Mouse (Mus musculus): Measurements from ENCODE around the gene 1700016K19Rik. TPM values are rescaled to one million over a fixed set of nuclear protein-coding genes. Genes with fewer than 3 reads are reported as not detected.
A peak's percentile ranks its signal among the peaks of the same experiment; 100 is the strongest.

1700016K19Rik gene
- 0.19 TPM for polyA plus RNA-seq (2021)

GRCm38 (mm10) chr11:75999440-76000155, at the start of gene 1700016K19Rik:
TSS of gene 1700016K19Rik (plus strand) at chr11:75999912.
- POLR2A ChIA-PET: interaction anchor here (0.5 kb wide), 1 partner anchor 247 kb away, joined by 3 read pairs; no protein-coding TSS in a partner anchor
- TF ChIP-seq CTCF (IDR thresholded peaks at IDR 0.05): peak; percentile 91
- ATAC-seq (peak; percentile 54), DNase-seq (ENCODE audit: low read depth, low spot score) (peak; percentile 22)
- CTCF ChIA-PET: interaction anchor here (1.6 kb wide), 1 partner anchor 10 kb away, joined by 6 read pairs; no protein-coding TSS in a partner anchor
- H3K27me3 ChIP-seq: peaks cover 13% of the 10 kb centered on the region
- in situ Hi-C loops (cut with MboI; ENCODE audit: low pct_unique_long_range_greater_than_20kb): loop anchor here (10.0 kb wide), 1 partner anchor 405 kb away; the partner anchor contains the start of gene Timm22

GRCm38 (mm10) chr11:75950459-75950858, 49.3 kb upstream of the 1700016K19Rik start:
- POLR2A ChIA-PET: no interaction called here
- no peaks in the 10 kb centered on the region for H3K27me3 ChIP-seq
- CTCF ChIA-PET: no interaction called here
- DNase-seq (ENCODE audit: low read depth, low spot score) (no peak), ATAC-seq (no peak)
- in situ Hi-C loops (cut with MboI; ENCODE audit: low pct_unique_long_range_greater_than_20kb): no loop called here
- TF ChIP-seq CTCF (IDR thresholded peaks at IDR 0.05): no peak

GRCm38 (mm10) chr11:75951895-75952294, 47.8 kb upstream of the 1700016K19Rik start:
- ChIA-PET CTCF (no interaction called here), POLR2A (no interaction called here)
- in situ Hi-C loops (cut with MboI; ENCODE audit: low pct_unique_long_range_greater_than_20kb): no loop called here
- no peak for TF ChIP-seq CTCF (IDR thresholded peaks at IDR 0.05)
- ATAC-seq: no peak
- DNase-seq (ENCODE audit: low read depth, low spot score): no peak
- H3K27me3 ChIP-seq: no peaks in the 10 kb centered on the region

GRCm38 (mm10) chr11:75954896-75955295, 44.8 kb upstream of the 1700016K19Rik start:
- DNase-seq (ENCODE audit: low read depth, low spot score): no peak
- CTCF ChIA-PET: interaction anchor here (1.8 to 2.4 kb wide), 2 partner anchors 12 to 41 kb away, joined by 11 to 13 read pairs; no protein-coding TSS in a partner anchor
- TF ChIP-seq CTCF (IDR thresholded peaks at IDR 0.05): no peak

GRCm38 (mm10) chr11:75956651-75957050, 43.1 kb upstream of the 1700016K19Rik start:
- CTCF ChIA-PET: interaction anchor here (0.8 kb wide), 2 partner anchors 10 to 14 kb away, joined by 3 read pairs; no protein-coding TSS in a partner anchor
- no peak for TF ChIP-seq CTCF (IDR thresholded peaks at IDR 0.05)
- in situ Hi-C loops (cut with MboI; ENCODE audit: low pct_unique_long_range_greater_than_20kb): no loop called here
- POLR2A ChIA-PET: no interaction called here
- no peak for ATAC-seq
- no peaks in the 10 kb centered on the region for H3K27me3 ChIP-seq
- no peak for DNase-seq (ENCODE audit: low read depth, low spot score)

More at GRCm38 (mm10) chr11:75954896-75955295, 44.8 kb upstream of the 1700016K19Rik start:
- no peaks in the 10 kb centered on the region for H3K27me3 ChIP-seq
- ATAC-seq: no peak
- in situ Hi-C loops (cut with MboI; ENCODE audit: low pct_unique_long_range_greater_than_20kb): no loop called here
- POLR2A ChIA-PET: no interaction called here

GRCm38 (mm10) chr11:75957124-75957832, 42.4 kb upstream of the 1700016K19Rik start:
- no peak for TF ChIP-seq CTCF (IDR thresholded peaks at IDR 0.05)
- ChIA-PET POLR2A (no interaction called here), CTCF (interaction anchor here (0.8 kb wide), 1 partner anchor 10 kb away, joined by 3 read pairs; no protein-coding TSS in a partner anchor)
- ATAC-seq (no peak), DNase-seq (ENCODE audit: low read depth, low spot score) (no peak)
- no peaks in the 10 kb centered on the region for H3K27me3 ChIP-seq
- in situ Hi-C loops (cut with MboI; ENCODE audit: low pct_unique_long_range_greater_than_20kb): no loop called here

DNA sequence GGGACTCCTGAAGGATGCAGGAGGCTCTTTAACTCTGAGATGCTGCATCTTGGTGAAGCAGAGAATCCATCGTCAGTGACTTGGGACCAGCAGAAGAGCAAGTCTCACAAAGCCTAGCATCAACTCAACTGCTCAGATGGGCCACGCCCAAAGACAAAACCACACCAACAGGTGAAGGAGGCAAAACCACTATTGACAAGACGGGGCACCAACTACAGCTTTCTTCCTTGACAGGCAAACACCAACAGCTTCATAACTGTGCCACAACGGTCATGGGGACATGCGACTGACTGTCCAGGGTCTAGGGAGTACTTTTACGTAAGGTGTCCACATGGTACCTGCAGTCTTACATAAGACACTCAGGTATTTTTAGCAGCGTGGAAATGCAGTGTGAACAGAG, 37.9 kb upstream of the 1700016K19Rik start:
- in situ Hi-C loops (cut with MboI; ENCODE audit: low pct_unique_long_range_greater_than_20kb): no loop called here
- CTCF ChIA-PET: no interaction called here
- ATAC-seq: no peak
- POLR2A ChIA-PET: no interaction called here
- no peaks in the 10 kb centered on the region for H3K27me3 ChIP-seq
- no peak for TF ChIP-seq CTCF (IDR thresholded peaks at IDR 0.05)
- DNase-seq (ENCODE audit: low read depth, low spot score): no peak

DNA sequence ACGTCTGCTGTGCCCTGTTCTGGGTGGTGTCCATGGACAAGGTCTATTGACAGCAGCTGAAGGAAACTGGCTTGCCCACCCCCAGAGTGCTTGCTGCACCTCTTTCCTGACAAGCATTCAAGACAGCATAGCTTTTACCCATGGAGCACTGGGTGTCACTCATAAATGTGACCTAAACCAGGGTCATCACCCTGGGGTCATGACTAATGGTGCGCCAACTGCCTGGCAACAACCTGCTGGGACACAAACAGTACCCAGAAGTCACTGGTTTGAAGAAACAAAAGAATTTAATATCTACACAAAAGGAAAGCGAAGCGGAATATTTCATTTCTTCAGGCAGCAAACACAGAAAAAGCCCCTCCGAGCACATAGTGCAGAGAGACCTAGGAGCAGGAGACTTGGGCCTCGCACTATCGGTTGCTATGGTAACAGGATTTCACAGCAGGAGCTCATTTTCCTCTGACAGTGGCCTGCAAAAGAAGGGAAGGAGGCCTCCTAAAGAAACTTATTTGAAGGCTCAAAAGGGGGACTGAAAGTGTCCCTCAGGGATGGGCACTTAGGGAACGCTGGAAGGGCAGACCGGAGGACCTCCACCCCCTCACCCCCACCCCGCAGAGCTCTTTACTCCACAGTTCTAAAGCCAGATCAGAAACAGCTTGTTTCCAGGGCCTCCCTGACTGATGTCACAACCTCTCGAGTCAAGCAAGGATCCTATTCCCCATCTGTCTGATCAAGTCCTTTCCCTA, 35.8 kb upstream of the 1700016K19Rik start:
- in situ Hi-C loops (cut with MboI; ENCODE audit: low pct_unique_long_range_greater_than_20kb): no loop called here
- POLR2A ChIA-PET: interaction anchor here (0.6 kb wide), 1 partner anchor 10 kb away, joined by 4 read pairs; no protein-coding TSS in a partner anchor
- ATAC-seq (no peak), DNase-seq (ENCODE audit: low read depth, low spot score) (no peak)
- H3K27me3 ChIP-seq: no peaks in the 10 kb centered on the region
- no peak for TF ChIP-seq CTCF (IDR thresholded peaks at IDR 0.05)
- CTCF ChIA-PET: interaction anchor here (2.0 kb wide), 1 partner anchor 52 kb away, joined by 4 read pairs; no protein-coding TSS in a partner anchor

- in situ Hi-C loops (cut with MboI; ENCODE audit: low pct_unique_long_range_greater_than_20kb): no loop called here
- H3K27me3 ChIP-seq: no peaks in the 10 kb centered on the region
- DNase-seq (ENCODE audit: low read depth, low spot score) (no peak), ATAC-seq (no peak)
- POLR2A ChIA-PET: no interaction called here
- CTCF ChIA-PET: interaction anchor here (0.9 to 2.0 kb wide), 2 partner anchors 48 to 53 kb away, joined by 4 read pairs; no protein-coding TSS in a partner anchor
- TF ChIP-seq CTCF (IDR thresholded peaks at IDR 0.05): no peak
Observed at GRCm38 (mm10) chr11:75964476-75964730, 35.3 kb upstream of the 1700016K19Rik start.

GRCm38 (mm10) chr11:75965674-75966400, 33.9 kb upstream of the 1700016K19Rik start:
- DNase-seq (ENCODE audit: low read depth, low spot score) (no peak), ATAC-seq (no peak)
- H3K27me3 ChIP-seq: no peaks in the 10 kb centered on the region

More at GRCm38 (mm10) chr11:75965674-75966400, 33.9 kb upstream of the 1700016K19Rik start:
- CTCF ChIA-PET: interaction anchor here (1.0 to 3.1 kb wide), 6 partner anchors 12 to 182 kb away, joined by 4 to 44 read pairs (median 8); no protein-coding TSS in a partner anchor
- in situ Hi-C loops (cut with MboI; ENCODE audit: low pct_unique_long_range_greater_than_20kb): loop anchor here (5.0 kb wide), 2 partner anchors 54 to 184 kb away; no protein-coding TSS in a partner anchor
- no peak for TF ChIP-seq CTCF (IDR thresholded peaks at IDR 0.05)
- POLR2A ChIA-PET: interaction anchor here (1.6 kb wide), 1 partner anchor 18 kb away, joined by 7 read pairs; no protein-coding TSS in a partner anchor

All from Patski (cell line).